Mouse (Mus musculus) kidney, embryonic 16.5 days (tissue): ENCODE results near the gene 4930402F06Rik. TPM values are rescaled to one million over a fixed set of nuclear protein-coding genes. Genes with fewer than 3 reads are reported as not detected.

ENCODE experiments used
- ATAC-seq: fragments of 200-750 bp; cut with Nextera tagmentation; 2 replicates; pipeline ENCODE4 v1.8.0; 2017; ENCODE audit warnings: moderate TSS enrichment; ENCODE audit not compliant: low FRiP score, low TSS enrichment
- H3K27ac ChIP-seq: fragments of 300-500 bp; sonication (generic); 2 replicates; pipeline ENCODE4 v1.5.1; 2014; ENCODE audit warnings: low read length
- H3K27me3 ChIP-seq: fragments of 300-500 bp; sonication (generic); 2 replicates; pipeline ENCODE4 v1.6.1; 2014; ENCODE audit warnings: low read length, control low read depth, mixed read lengths; ENCODE audit not compliant: insufficient read depth
- H3K36me3 ChIP-seq: fragments of 300-500 bp; sonication (generic); 2 replicates; pipeline ENCODE4 v1.6.1; 2014; ENCODE audit warnings: low read length, control low read depth, mixed read lengths; ENCODE audit not compliant: insufficient read depth
- H3K4me1 ChIP-seq: fragments of 300-500 bp; sonication (generic); 2 replicates; pipeline ENCODE4 v1.6.1; 2014; ENCODE audit warnings: low read length, control low read depth, mixed read lengths; ENCODE audit not compliant: insufficient read depth
- H3K4me2 ChIP-seq: fragments of 300-500 bp; sonication (generic); replicated peaks from 2 replicates; pipeline ENCODE4 v1.6.1; 2014; ENCODE audit warnings: low read depth, low read length
- H3K4me3 ChIP-seq: fragments of 300-500 bp; sonication (generic); 2 replicates; pipeline ENCODE4 v1.5.1; 2014; ENCODE audit warnings: mild to moderate bottlenecking, low read length
- H3K9ac ChIP-seq: fragments of 300-500 bp; sonication (generic); replicated peaks from 2 replicates; pipeline ENCODE4 v1.6.1; 2014; ENCODE audit warnings: low read length
- H3K9me3 ChIP-seq: fragments of 300-500 bp; sonication (generic); 2 replicates; pipeline ENCODE4 v1.6.1; 2016; ENCODE audit warnings: low read length, control low read depth
- WGBS: fragments of 180-500 bp; shearing (Covaris S2); extraction: QIAGEN DNeasy Blood & Tissue Kit; methylation state at CpG from one replicate; pipeline ENCODE4 v1.1.7; 2014; 5-methylcytosine and 5-hydroxymethylcytosine counted together
- polyA plus RNA-seq: library from polyadenylated mRNA; unstranded; fragments of >200 nt; fragmentation: Nextera tagmentation; extraction: Ambion mirVana; gene quantifications from 2 replicates; pipeline ENCODE4 v1.2.1, GENCODE M21; 2015

4930402F06Rik gene
- polyA plus RNA-seq, result not detected in 2 replicates

GRCm38 (mm10) chr2:35397096-35397495, at the start of gene 4930402F06Rik:
Gene 4930402F06Rik, minus strand, starts transcription at chr2:35397175.
- Histone ChIP-seq H3K27ac (no peak within 1 kb of the TSS), H3K27me3 (no peaks in the 10 kb centered on the region), H3K4me3 (no peak within 1 kb of the TSS), H3K9ac (no peak within 1 kb of the TSS), H3K9me3 (no peaks in the 10 kb centered on the region), H3K36me3 (0 out of 2 replicates have a peak, but pooled peaks cover 3% of the 10 kb centered on the region), H3K4me1 (no peaks in the 10 kb centered on the region; the same call in 1 of the 2 replicates), H3K4me2 (no peak within 1 kb of the TSS)
- ATAC-seq, result no peak
- WGBS, result 78% methylated on average over 5 of the region's 5 CpGs

- WGBS, result 70% methylated on average over 5 of the region's 5 CpGs
- Histone ChIP-seq H3K4me3 (no peak overlapping the region), H3K9ac (no peak overlapping the region), H3K4me1 (peaks cover 69% of the 10 kb centered on the region), H3K4me2 (no peak overlapping the region), H3K36me3 (no peaks in the 10 kb centered on the region), H3K27me3 (no peaks in the 10 kb centered on the region), H3K9me3 (no peaks in the 10 kb centered on the region), H3K27ac (peak overlapping the region; percentile 72)
- no peak for ATAC-seq
These were observed 49.3 kb upstream of the 4930402F06Rik start for GRCm38 (mm10) chr2:35446300-35446699.

GRCm38 (mm10) chr2:35445610-35446009, 48.6 kb upstream of the 4930402F06Rik start:
- no peaks in the 10 kb centered on the region for H3K27me3 ChIP-seq
- H3K9ac ChIP-seq, result no peak overlapping the region
- no peaks in the 10 kb centered on the region for H3K36me3 ChIP-seq
- H3K4me2 ChIP-seq, result no peak overlapping the region
- ATAC-seq, result no peak
- peak overlapping the region; percentile 72; the same call in 1 of the 2 replicates for H3K27ac ChIP-seq
- peaks cover 72% of the 10 kb centered on the region for H3K4me1 ChIP-seq
- WGBS, result 53% methylated on average over 7 of the region's 7 CpGs
- H3K9me3 ChIP-seq, result no peaks in the 10 kb centered on the region
- H3K4me3 ChIP-seq, result no peak overlapping the region

- Histone ChIP-seq H3K4me3 (no peak overlapping the region), H3K4me1 (peaks cover 76% of the 10 kb centered on the region), H3K27me3 (no peaks in the 10 kb centered on the region), H3K9ac (peak overlapping the region; percentile 53), H3K27ac (peak overlapping the region; percentile 71), H3K4me2 (0 out of 2 replicates have a peak overlapping the region, but pooled peaks have one; percentile 11), H3K36me3 (no peaks in the 10 kb centered on the region), H3K9me3 (no peaks in the 10 kb centered on the region)
- no peak for ATAC-seq
- 32% methylated on average over 6 of the region's 6 CpGs for WGBS
These were observed 47.8 kb upstream of the 4930402F06Rik start for GRCm38 (mm10) chr2:35444764-35445262.

GRCm38 (mm10) chr2:35443981-35444763, 47.2 kb upstream of the 4930402F06Rik start:
- Histone ChIP-seq H3K4me1 (peaks cover 71% of the 10 kb centered on the region), H3K9me3 (no peaks in the 10 kb centered on the region), H3K27me3 (no peaks in the 10 kb centered on the region), H3K4me3 (no peak overlapping the region), H3K9ac (peak overlapping the region; percentile 53), H3K4me2 (0 out of 2 replicates have a peak overlapping the region, but pooled peaks have one; percentile 11), H3K27ac (peak overlapping the region; percentile 71), H3K36me3 (no peaks in the 10 kb centered on the region)
- 51% methylated on average over 16 of the region's 16 CpGs for WGBS
- no peak for ATAC-seq

GRCm38 (mm10) chr2:35443325-35443724, 46.4 kb upstream of the 4930402F06Rik start:
- 55% methylated on average over 5 of the region's 5 CpGs for WGBS
- H3K4me1 ChIP-seq, result peaks cover 63% of the 10 kb centered on the region
- H3K4me2 ChIP-seq, result no peak overlapping the region
- H3K36me3 ChIP-seq, result no peaks in the 10 kb centered on the region
- H3K27me3 ChIP-seq, result no peaks in the 10 kb centered on the region
- no peaks in the 10 kb centered on the region for H3K9me3 ChIP-seq
- no peak overlapping the region for H3K4me3 ChIP-seq
- no peak overlapping the region for H3K9ac ChIP-seq
- no peak for ATAC-seq
- H3K27ac ChIP-seq, result no peak overlapping the region

- Histone ChIP-seq H3K36me3 (no peaks in the 10 kb centered on the region), H3K9ac (no peak overlapping the region), H3K27ac (0 out of 2 replicates have a peak overlapping the region, but pooled peaks have one; percentile 4), H3K4me3 (no peak overlapping the region), H3K4me1 (peaks cover 50% of the 10 kb centered on the region), H3K4me2 (no peak overlapping the region), H3K9me3 (no peaks in the 10 kb centered on the region), H3K27me3 (no peaks in the 10 kb centered on the region)
- ATAC-seq, result no peak
- 74% methylated on average over 6 of the region's 6 CpGs for WGBS
These were observed 45.1 kb upstream of the 4930402F06Rik start for GRCm38 (mm10) chr2:35442079-35442478.

- Histone ChIP-seq H3K4me1 (peaks cover 44% of the 10 kb centered on the region), H3K27me3 (no peaks in the 10 kb centered on the region), H3K4me3 (no peak overlapping the region), H3K9me3 (no peaks in the 10 kb centered on the region), H3K4me2 (no peak overlapping the region), H3K9ac (no peak overlapping the region), H3K36me3 (no peaks in the 10 kb centered on the region), H3K27ac (0 out of 2 replicates have a peak overlapping the region, but pooled peaks have one; percentile 4)
- ATAC-seq, result no peak
- WGBS, result 71% methylated on average over 6 of the region's 6 CpGs
These were observed 44.4 kb upstream of the 4930402F06Rik start for GRCm38 (mm10) chr2:35441419-35441818.

GRCm38 (mm10) chr2:35440480-35440879, 43.5 kb upstream of the 4930402F06Rik start:
- no peak overlapping the region for H3K27ac ChIP-seq

GRCm38 (mm10) chr2:35437796-35438195, 40.8 kb upstream of the 4930402F06Rik start:
- peaks cover 36% of the 10 kb centered on the region for H3K4me1 ChIP-seq
- H3K4me3 ChIP-seq, result no peak overlapping the region
- H3K27ac ChIP-seq, result no peak overlapping the region
- no peaks in the 10 kb centered on the region for H3K9me3 ChIP-seq
- no peaks in the 10 kb centered on the region for H3K36me3 ChIP-seq
- no peak overlapping the region for H3K4me2 ChIP-seq
- no peaks in the 10 kb centered on the region for H3K27me3 ChIP-seq
- no peak overlapping the region for H3K9ac ChIP-seq
- WGBS, result 95% methylated on average over 2 of the region's 2 CpGs
- ATAC-seq, result no peak

More at GRCm38 (mm10) chr2:35440480-35440879, 43.5 kb upstream of the 4930402F06Rik start:
- Histone ChIP-seq H3K4me1 (peaks cover 37% of the 10 kb centered on the region), H3K9ac (no peak overlapping the region), H3K4me3 (no peak overlapping the region), H3K4me2 (no peak overlapping the region), H3K27me3 (no peaks in the 10 kb centered on the region), H3K9me3 (no peaks in the 10 kb centered on the region), H3K36me3 (no peaks in the 10 kb centered on the region)
- 93% methylated on average over 3 of the region's 3 CpGs for WGBS
- no peak for ATAC-seq
